Mouse (Mus musculus): Measurements from ENCODE around the gene Art4. TPM values are rescaled to one million over a fixed set of nuclear protein-coding genes. Genes with fewer than 3 reads are reported as not detected.

The Art4 gene
- polyA plus RNA-seq, 1 experiment from 2014 or later: 10.6 TPM

GRCm38 (mm10) chr6:136900369-136901009 lies 43.0 kb upstream of the Art4 start:
- Histone ChIP-seq H3K9me3 (ENCODE audit: low read length) (no peaks in the 10 kb centered on the region), H3K4me2 (ENCODE audit: low read depth, low read length) (no peak overlapping the region), H3K27me3 (ENCODE audit: insufficient read depth, low read length) (no peaks in the 10 kb centered on the region), H3K4me1 (ENCODE audit: insufficient read depth) (peaks cover 5% of the 10 kb centered on the region; the same call in 1 of the 2 replicates), H3K36me3 (replicated peaks; ENCODE audit: insufficient read depth, low read length) (no peaks in the 10 kb centered on the region), H3K4me3 (ENCODE audit: low read depth, low read length) (no peak overlapping the region), H3K27ac (ENCODE audit: low read depth) (no peak overlapping the region), H3K9ac (replicated peaks) (no peak overlapping the region)
- 20% methylated on average over 4 of the region's 4 CpGs for WGBS (ENCODE audit: insufficient replicate concordance)
- TF ChIP-seq EP300 (IDR thresholded peaks at IDR 0.05; ENCODE audit: low read depth) (no peak), CTCF (IDR thresholded peaks at IDR 0.05; ENCODE audit: low read depth) (no peak)
- ATAC-seq: no peak
- DNase-seq: no peak

- WGBS (ENCODE audit: insufficient replicate concordance): 29% methylated on average over 2 of the region's 2 CpGs
These were observed 41.4 kb upstream of the Art4 start for GRCm38 (mm10) chr6:136898954-136899353.

GRCm38 (mm10) chr6:136898222-136898621 lies 40.7 kb upstream of the Art4 start:
- DNase-seq (no peak), ATAC-seq (no peak)
- Histone ChIP-seq H3K36me3 (replicated peaks; ENCODE audit: insufficient read depth, low read length) (no peaks in the 10 kb centered on the region), H3K4me1 (ENCODE audit: insufficient read depth) (peaks cover 7% of the 10 kb centered on the region), H3K27ac (ENCODE audit: low read depth) (no peak overlapping the region), H3K4me2 (ENCODE audit: low read depth, low read length) (no peak overlapping the region), H3K9me3 (ENCODE audit: low read length) (no peaks in the 10 kb centered on the region), H3K9ac (replicated peaks) (no peak overlapping the region), H3K4me3 (ENCODE audit: low read depth, low read length) (no peak overlapping the region), H3K27me3 (ENCODE audit: insufficient read depth, low read length) (no peaks in the 10 kb centered on the region)
- 29% methylated on average over 4 of the region's 4 CpGs for WGBS (ENCODE audit: insufficient replicate concordance)
- no peak for TF ChIP-seq EP300 (IDR thresholded peaks at IDR 0.05; ENCODE audit: low read depth)
- no peak for TF ChIP-seq CTCF (IDR thresholded peaks at IDR 0.05; ENCODE audit: low read depth)

More at GRCm38 (mm10) chr6:136898954-136899353, 41.4 kb upstream of the Art4 start:
- H3K36me3 ChIP-seq (replicated peaks; ENCODE audit: insufficient read depth, low read length): no peaks in the 10 kb centered on the region
- no peak overlapping the region for H3K4me3 ChIP-seq (ENCODE audit: low read depth, low read length)
- no peak overlapping the region for H3K9ac ChIP-seq (replicated peaks)
- H3K9me3 ChIP-seq (ENCODE audit: low read length): no peaks in the 10 kb centered on the region
- no peaks in the 10 kb centered on the region for H3K27me3 ChIP-seq (ENCODE audit: insufficient read depth, low read length)
- TF ChIP-seq EP300 (IDR thresholded peaks at IDR 0.05; ENCODE audit: low read depth) (no peak), CTCF (IDR thresholded peaks at IDR 0.05; ENCODE audit: low read depth) (no peak)
- no peak for DNase-seq
- no peak overlapping the region for H3K4me2 ChIP-seq (ENCODE audit: low read depth, low read length)
- ATAC-seq: no peak
- H3K27ac ChIP-seq (ENCODE audit: low read depth): no peak overlapping the region
- peaks cover 8% of the 10 kb centered on the region for H3K4me1 ChIP-seq (ENCODE audit: insufficient read depth)

GRCm38 (mm10) chr6:136897789-136898188 lies 40.3 kb upstream of the Art4 start:
- Histone ChIP-seq H3K4me2 (ENCODE audit: low read depth, low read length) (no peak overlapping the region), H3K9me3 (ENCODE audit: low read length) (no peaks in the 10 kb centered on the region), H3K27ac (ENCODE audit: low read depth) (no peak overlapping the region), H3K4me1 (ENCODE audit: insufficient read depth) (peaks cover 7% of the 10 kb centered on the region), H3K4me3 (ENCODE audit: low read depth, low read length) (no peak overlapping the region), H3K36me3 (replicated peaks; ENCODE audit: insufficient read depth, low read length) (no peaks in the 10 kb centered on the region), H3K9ac (replicated peaks) (no peak overlapping the region), H3K27me3 (ENCODE audit: insufficient read depth, low read length) (no peaks in the 10 kb centered on the region)
- ATAC-seq: no peak
- TF ChIP-seq EP300 (IDR thresholded peaks at IDR 0.05; ENCODE audit: low read depth) (no peak), CTCF (IDR thresholded peaks at IDR 0.05; ENCODE audit: low read depth) (no peak)
- DNase-seq: no peak
- 72% methylated on average over 4 of the region's 4 CpGs for WGBS (ENCODE audit: insufficient replicate concordance)

GRCm38 (mm10) chr6:136894532-136895339 lies 37.2 kb upstream of the Art4 start:
- H3K9ac ChIP-seq (replicated peaks): no peak overlapping the region
- peaks cover 5% of the 10 kb centered on the region; the same call in 1 of the 2 replicates for H3K4me1 ChIP-seq (ENCODE audit: insufficient read depth)
- 50% methylated on average over 15 of the region's 15 CpGs for WGBS (ENCODE audit: insufficient replicate concordance)
- peak overlapping the region; percentile 22; the same call in 1 of the 2 replicates for H3K27ac ChIP-seq (ENCODE audit: low read depth)
- no peaks in the 10 kb centered on the region for H3K27me3 ChIP-seq (ENCODE audit: insufficient read depth, low read length)
- no peak overlapping the region for H3K4me3 ChIP-seq (ENCODE audit: low read depth, low read length)
- no peak for DNase-seq
- no peak overlapping the region for H3K4me2 ChIP-seq (ENCODE audit: low read depth, low read length)
- H3K36me3 ChIP-seq (replicated peaks; ENCODE audit: insufficient read depth, low read length): no peaks in the 10 kb centered on the region
- no peak for ATAC-seq
- TF ChIP-seq CTCF (IDR thresholded peaks at IDR 0.05; ENCODE audit: low read depth) (no peak), EP300 (IDR thresholded peaks at IDR 0.05; ENCODE audit: low read depth) (no peak)
- no peaks in the 10 kb centered on the region for H3K9me3 ChIP-seq (ENCODE audit: low read length)

GRCm38 (mm10) chr6:136892002-136892401 lies 34.5 kb upstream of the Art4 start:
- Histone ChIP-seq H3K4me1 (ENCODE audit: insufficient read depth) (peaks cover 5% of the 10 kb centered on the region; the same call in 1 of the 2 replicates), H3K27me3 (ENCODE audit: insufficient read depth, low read length) (no peaks in the 10 kb centered on the region), H3K27ac (ENCODE audit: low read depth) (no peak overlapping the region), H3K9me3 (ENCODE audit: low read length) (no peaks in the 10 kb centered on the region), H3K4me3 (ENCODE audit: low read depth, low read length) (no peak overlapping the region), H3K9ac (replicated peaks) (no peak overlapping the region), H3K4me2 (ENCODE audit: low read depth, low read length) (no peak overlapping the region), H3K36me3 (replicated peaks; ENCODE audit: insufficient read depth, low read length) (no peaks in the 10 kb centered on the region)
- ATAC-seq (no peak), DNase-seq (no peak)
- no peak for TF ChIP-seq EP300 (IDR thresholded peaks at IDR 0.05; ENCODE audit: low read depth)
- TF ChIP-seq CTCF (IDR thresholded peaks at IDR 0.05; ENCODE audit: low read depth): no peak
- WGBS (ENCODE audit: insufficient replicate concordance): 62% methylated on average over 2 of the region's 2 CpGs
